Mouse (Mus musculus) cerebellum, adult 2 months (tissue): ENCODE data around the gene Prrg2. TPM values are rescaled to one million over a fixed set of nuclear protein-coding genes. Genes with fewer than 3 reads are reported as not detected.
"Not testable (repeated sequence)": the region's sequence is repeated elsewhere in the genome, so short reads cannot be mapped to it uniquely, and the experiment has no call there.

ENCODE experiments used
- DNase-seq, 2 experiments: peaks; one replicate each; pipeline ENCODE4 v3.0.0; 2021
- H3K27ac ChIP-seq: fragments of 200-500 bp; 2 replicates; pipeline ENCODE4 v1.5.1; 2012; ENCODE audit warnings: low read length, control low read depth, inconsistent platforms; ENCODE audit not compliant: insufficient read depth
- H3K27me3 ChIP-seq: fragments of 200-500 bp; 2 replicates; pipeline ENCODE4 v1.6.1; 2012; ENCODE audit warnings: inconsistent platforms, mild to moderate bottlenecking, low read length, moderate library complexity; ENCODE audit not compliant: control insufficient read depth, insufficient read depth
- H3K4me1 ChIP-seq: fragments of 200-500 bp; 2 replicates; pipeline ENCODE4 v1.6.1; 2011; ENCODE audit warnings: low read length; ENCODE audit not compliant: control insufficient read depth, insufficient read depth
- H3K4me3 ChIP-seq: fragments of 200-500 bp; replicated peaks from 2 replicates; pipeline ENCODE3; 2011; ENCODE audit warnings: mild to moderate bottlenecking, low read depth, low read length, control low read depth; ENCODE audit not compliant: insufficient read depth
- CTCF ChIP-seq: fragments of 200-500 bp; IDR thresholded peaks from 2 replicates; pipeline ENCODE4 v1.5.1; 2011; ENCODE audit warnings: low read depth, mild to moderate bottlenecking, control low read depth, low read length, moderate library complexity, borderline replicate concordance; ENCODE audit not compliant: insufficient read depth
- POLR2A ChIP-seq: fragments of 200-500 bp; IDR thresholded peaks from 2 replicates; pipeline ENCODE4 v1.6.1; 2011; ENCODE audit warnings: low read length, control low read depth, borderline replicate concordance; ENCODE audit not compliant: insufficient read depth
- WGBS: fragments of 180-500 bp; shearing (Covaris S2); methylation state at CpG from one replicate; pipeline ENCODE4 v1.1.7; 2018; 5-methylcytosine and 5-hydroxymethylcytosine counted together
- polyA plus RNA-seq: library from polyadenylated mRNA; depleted of rRNA; stranded (reverse); fragments of >200 nt; gene quantifications from 2 replicates; pipeline ENCODE4 v1.2.3, GENCODE M21; 2012; rRNA removed

Gene Prrg2
- polyA plus RNA-seq, result 23.3 and 23.7 TPM in 2 replicates

- Histone ChIP-seq H3K4me1 (no peaks in the 10 kb centered on the region), H3K27ac (peak within 1 kb of the TSS; percentile 89), H3K27me3 (no peaks in the 10 kb centered on the region), H3K4me3 (peak within 1 kb of the TSS; percentile 93)
- DNase-seq, result peak; percentile 96
- under 1% methylated on average over 31 of the region's 31 CpGs for WGBS
- TF ChIP-seq POLR2A, result peak; percentile 27; the same call in 1 of the 2 replicates
- no peak for TF ChIP-seq CTCF
Observed at GRCm38 (mm10) chr7:45062239-45062835, at the start of gene Prrg2, which contains the start of gene Nosip. Gene Prrg2 (minus strand): TSS chr7:45062677. Gene Nosip (plus strand): TSS chr7:45062429.

- Histone ChIP-seq H3K27me3 (no peaks in the 10 kb centered on the region), H3K4me1 (no peaks in the 10 kb centered on the region), H3K4me3 (no peak overlapping the region), H3K27ac (no peak overlapping the region)
- no peak for TF ChIP-seq CTCF
- no peak for TF ChIP-seq POLR2A
- DNase-seq, result no peak
- 65% methylated on average over 2 of the region's 2 CpGs for WGBS
Observed at GRCm38 (mm10) chr7:45111940-45112339, 49.5 kb upstream of the Prrg2 start.

- whole genome bisulfite sequencing, result 94% methylated on average over 4 of the region's 4 CpGs
- not testable (repeated sequence) for H3K4me1 ChIP-seq, H3K27ac ChIP-seq, DNase-seq, H3K4me3 ChIP-seq, H3K27me3 ChIP-seq
Observed at GRCm38 (mm10) chr7:45110089-45110488, 47.6 kb upstream of the Prrg2 start.

GRCm38 (mm10) chr7:45107052-45107645 lies 44.7 kb upstream of the Prrg2 start:
- WGBS, result 49% methylated on average over 5 of the region's 5 CpGs
- Histone ChIP-seq H3K4me3 (no peak overlapping the region), H3K27me3 (no peaks in the 10 kb centered on the region)

GRCm38 (mm10) chr7:45106441-45106840 lies 44.0 kb upstream of the Prrg2 start:
- WGBS, result 38% methylated on average over 6 of the region's 6 CpGs
- TF ChIP-seq POLR2A (no peak), CTCF (no peak)
- Histone ChIP-seq H3K4me3 (no peak overlapping the region), H3K27ac (no peak overlapping the region), H3K27me3 (no peaks in the 10 kb centered on the region), H3K4me1 (peaks cover 3% of the 10 kb centered on the region; the same call in 1 of the 2 replicates)
- no peak for DNase-seq

More at GRCm38 (mm10) chr7:45107052-45107645, 44.7 kb upstream of the Prrg2 start:
- no peak overlapping the region for H3K27ac ChIP-seq
- TF ChIP-seq POLR2A, result no peak
- no peak for TF ChIP-seq CTCF
- H3K4me1 ChIP-seq, result peaks cover 3% of the 10 kb centered on the region; the same call in 1 of the 2 replicates
- DNase-seq, result no peak

GRCm38 (mm10) chr7:45105491-45105890 lies 43.0 kb upstream of the Prrg2 start:
- TF ChIP-seq POLR2A (no peak), CTCF (no peak)
- Histone ChIP-seq H3K27ac (no peak overlapping the region), H3K4me3 (no peak overlapping the region)

GRCm38 (mm10) chr7:45104941-45105340 lies 42.5 kb upstream of the Prrg2 start:
- no peaks in the 10 kb centered on the region for H3K27me3 ChIP-seq

More at GRCm38 (mm10) chr7:45105491-45105890, 43.0 kb upstream of the Prrg2 start:
- H3K4me1 ChIP-seq, result peaks cover 3% of the 10 kb centered on the region; the same call in 1 of the 2 replicates
- DNase-seq, result no peak
- H3K27me3 ChIP-seq, result no peaks in the 10 kb centered on the region
- WGBS, result 68% methylated on average over 8 of the region's 8 CpGs

GRCm38 (mm10) chr7:45103652-45104180 lies 41.2 kb upstream of the Prrg2 start, which contains the start of gene Fcgrt:
Gene Fcgrt (minus strand): TSS chr7:45103851.
- peak within 1 kb of the TSS; percentile 61 for H3K27ac ChIP-seq
- no peak for TF ChIP-seq CTCF
- no peak; the same call in 1 of the 2 replicates for TF ChIP-seq POLR2A
- WGBS, result 17% methylated on average over 7 of the region's 7 CpGs
- H3K4me3 ChIP-seq, result peak within 1 kb of the TSS; percentile 42
- DNase-seq, result peak; percentile 28 to 63
- peaks cover 3% of the 10 kb centered on the region; the same call in 1 of the 2 replicates for H3K4me1 ChIP-seq
- H3K27me3 ChIP-seq, result no peaks in the 10 kb centered on the region

More at GRCm38 (mm10) chr7:45104941-45105340, 42.5 kb upstream of the Prrg2 start:
- peaks cover 3% of the 10 kb centered on the region; the same call in 1 of the 2 replicates for H3K4me1 ChIP-seq
- H3K27ac ChIP-seq, result no peak overlapping the region
- no peak for DNase-seq
- TF ChIP-seq CTCF, result no peak
- TF ChIP-seq POLR2A, result no peak
- 85% methylated on average over 5 of the region's 5 CpGs for WGBS
- no peak overlapping the region for H3K4me3 ChIP-seq
